Mouse (Mus musculus) bone marrow, adult 2 months (tissue): Measurements from ENCODE around the gene Plekha5.

Experiments
- CTCF ChIP-seq: fragments of 200-500 bp; IDR thresholded peaks from 2 replicates; pipeline ENCODE4 v1.5.1; 2011; ENCODE audit warnings: low read length, control low read depth; ENCODE audit not compliant: control insufficient read depth, insufficient read depth
- POLR2A ChIP-seq: fragments of 200-500 bp; IDR thresholded peaks from 2 replicates; pipeline ENCODE4 v1.6.1; 2011; ENCODE audit warnings: low read depth, mild to moderate bottlenecking, control low read depth, low read length, borderline replicate concordance; ENCODE audit not compliant: control insufficient read depth

DNA sequence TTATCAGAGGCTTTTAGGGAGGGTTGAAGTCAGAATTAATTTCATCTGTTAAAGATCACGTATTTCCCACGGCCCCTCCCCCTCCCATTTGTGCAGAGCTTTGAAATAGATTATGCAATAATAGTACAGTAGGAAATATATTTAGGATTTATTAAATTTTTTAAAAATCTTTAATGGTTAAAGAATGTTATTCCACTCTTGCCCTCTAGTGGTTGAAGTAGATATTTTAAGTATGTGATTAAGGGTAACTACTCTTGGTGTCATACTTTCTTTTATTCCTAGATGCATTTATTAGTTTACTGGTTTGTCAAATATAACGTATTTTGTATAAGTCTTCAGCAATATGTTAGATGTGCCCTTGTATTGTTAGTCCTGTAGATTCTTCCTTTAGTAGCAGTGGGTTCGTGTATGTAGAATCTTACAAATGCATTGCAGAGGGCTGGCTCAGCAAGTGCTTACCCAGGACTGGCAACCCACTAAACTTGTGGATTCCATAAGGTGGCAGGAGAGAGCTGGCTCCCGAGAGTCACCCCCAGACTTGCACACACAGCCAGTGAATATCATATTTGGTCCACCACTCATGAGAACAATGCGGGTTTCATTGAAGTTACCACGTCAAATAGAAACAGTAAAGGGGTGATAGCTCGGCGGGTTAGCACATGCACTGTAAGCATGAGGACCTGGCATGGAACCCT lies 51.7 kb downstream of the Plekha5 start:
- TF ChIP-seq POLR2A (no peak), CTCF (no peak)
